Mouse (Mus musculus) forebrain, embryonic 13.5 days (tissue): Measurements from ENCODE around the gene Tmem210. TPM values are rescaled to one million over a fixed set of nuclear protein-coding genes. Genes with fewer than 3 reads are reported as not detected.

Experiments
- ATAC-seq: fragments of 200-750 bp; cut with Nextera tagmentation; 2 replicates; pipeline ENCODE4 v1.8.0; 2017
- H3K27ac ChIP-seq: fragments of 300-500 bp; sonication (generic); 2 replicates; pipeline ENCODE4 v1.5.1; 2015; ENCODE audit warnings: inconsistent platforms, mild to moderate bottlenecking, moderate library complexity
- H3K27me3 ChIP-seq: fragments of 300-500 bp; sonication (generic); 2 replicates; pipeline ENCODE4 v1.6.1; 2015; ENCODE audit warnings: mild to moderate bottlenecking, inconsistent platforms
- H3K36me3 ChIP-seq: fragments of 300-500 bp; sonication (generic); 2 replicates; pipeline ENCODE4 v1.6.1; 2015; ENCODE audit warnings: mild to moderate bottlenecking, inconsistent platforms; ENCODE audit not compliant: poor library complexity, severe bottlenecking
- H3K4me1 ChIP-seq: fragments of 300-500 bp; sonication (generic); 2 replicates; pipeline ENCODE4 v1.6.1; 2015; ENCODE audit warnings: inconsistent platforms
- H3K4me2 ChIP-seq: fragments of 300-500 bp; sonication (generic); 2 replicates; pipeline ENCODE4 v1.6.1; 2015; ENCODE audit warnings: inconsistent platforms, mild to moderate bottlenecking, moderate library complexity
- H3K4me3 ChIP-seq: fragments of 300-500 bp; sonication (generic); 2 replicates; pipeline ENCODE4 v1.5.1; 2015; ENCODE audit warnings: mild to moderate bottlenecking, inconsistent platforms
- H3K9ac ChIP-seq: fragments of 300-500 bp; sonication (generic); 2 replicates; pipeline ENCODE4 v1.6.1; 2015; ENCODE audit warnings: mild to moderate bottlenecking, inconsistent platforms
- H3K9me3 ChIP-seq: fragments of 300-500 bp; sonication (generic); replicated peaks from 2 replicates; pipeline ENCODE4 v1.6.1; 2016; ENCODE audit warnings: inconsistent platforms
- WGBS: fragments of 180-500 bp; shearing (Covaris S2); methylation state at CpG from one replicate; pipeline ENCODE4 v1.1.7; 2015; 5-methylcytosine and 5-hydroxymethylcytosine counted together
- polyA plus RNA-seq: library from polyadenylated mRNA; unstranded; fragments of >200 nt; fragmentation: Nextera tagmentation; extraction: Ambion mirVana; gene quantifications from 2 replicates; pipeline ENCODE4 v1.2.1, GENCODE M21; 2015

The Tmem210 gene
- not detected in 2 replicates for polyA plus RNA-seq

- Histone ChIP-seq H3K4me3 (no peak within 1 kb of the TSS), H3K27me3 (peaks cover 58% of the 10 kb centered on the region), H3K4me1 (peaks cover 26% of the 10 kb centered on the region), H3K9me3 (no peaks in the 10 kb centered on the region), H3K27ac (no peak within 1 kb of the TSS), H3K36me3 (peaks cover 36% of the 10 kb centered on the region), H3K9ac (no peak within 1 kb of the TSS), H3K4me2 (no peak within 1 kb of the TSS)
- WGBS: 85% methylated on average over 6 of the region's 6 CpGs
- no peak for ATAC-seq
Observed at GRCm38 (mm10) chr2:25287927-25288649, at the start of gene Tmem210. Gene Tmem210, plus strand, starts transcription at chr2:25288145.

GRCm38 (mm10) chr2:25239766-25240165 lies 48.2 kb upstream of the Tmem210 start:
- 90% methylated on average over 3 of the region's 3 CpGs for WGBS
- H3K4me2 ChIP-seq: no peak overlapping the region
- ATAC-seq: no peak
- no peaks in the 10 kb centered on the region for H3K36me3 ChIP-seq
- no peak overlapping the region for H3K4me3 ChIP-seq
- no peaks in the 10 kb centered on the region for H3K9me3 ChIP-seq
- H3K27ac ChIP-seq: no peak overlapping the region
- H3K4me1 ChIP-seq: peaks cover 26% of the 10 kb centered on the region
- no peak overlapping the region for H3K9ac ChIP-seq
- H3K27me3 ChIP-seq: peaks cover 20% of the 10 kb centered on the region; the same call in 1 of the 2 replicates

DNA sequence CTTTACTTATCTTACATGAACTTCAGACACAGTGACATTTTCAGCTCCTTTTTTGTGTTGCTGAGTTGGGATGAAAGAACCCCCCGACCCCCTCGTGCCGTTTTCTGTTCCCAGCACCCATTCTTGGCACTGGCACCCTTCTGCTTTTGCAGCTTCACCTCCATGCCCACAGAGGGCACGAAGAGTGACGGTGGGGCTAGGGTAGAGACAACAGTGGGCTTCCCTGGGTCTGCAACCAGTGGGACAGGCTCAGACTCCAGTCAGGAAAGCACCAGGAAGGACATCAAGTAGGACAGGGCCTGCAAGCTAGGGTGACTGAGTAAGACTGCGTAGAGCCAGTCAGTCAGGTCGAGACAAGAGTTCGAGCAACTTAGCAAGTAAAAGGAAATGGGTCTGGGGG lies 47.6 kb upstream of the Tmem210 start:
- Histone ChIP-seq H3K9me3 (no peaks in the 10 kb centered on the region), H3K27ac (no peak overlapping the region), H3K9ac (peak overlapping the region; percentile 45; the same call in 1 of the 2 replicates), H3K4me3 (peak overlapping the region; percentile 66; the same call in 1 of the 2 replicates), H3K27me3 (peaks cover 20% of the 10 kb centered on the region; the same call in 1 of the 2 replicates), H3K4me1 (peaks cover 26% of the 10 kb centered on the region), H3K36me3 (peaks cover 5% of the 10 kb centered on the region; the same call in 1 of the 2 replicates), H3K4me2 (peak overlapping the region; percentile 92)
- no peak; the same call in 1 of the 2 replicates for ATAC-seq
- WGBS: 47% methylated on average over 8 of the region's 8 CpGs

DNA sequence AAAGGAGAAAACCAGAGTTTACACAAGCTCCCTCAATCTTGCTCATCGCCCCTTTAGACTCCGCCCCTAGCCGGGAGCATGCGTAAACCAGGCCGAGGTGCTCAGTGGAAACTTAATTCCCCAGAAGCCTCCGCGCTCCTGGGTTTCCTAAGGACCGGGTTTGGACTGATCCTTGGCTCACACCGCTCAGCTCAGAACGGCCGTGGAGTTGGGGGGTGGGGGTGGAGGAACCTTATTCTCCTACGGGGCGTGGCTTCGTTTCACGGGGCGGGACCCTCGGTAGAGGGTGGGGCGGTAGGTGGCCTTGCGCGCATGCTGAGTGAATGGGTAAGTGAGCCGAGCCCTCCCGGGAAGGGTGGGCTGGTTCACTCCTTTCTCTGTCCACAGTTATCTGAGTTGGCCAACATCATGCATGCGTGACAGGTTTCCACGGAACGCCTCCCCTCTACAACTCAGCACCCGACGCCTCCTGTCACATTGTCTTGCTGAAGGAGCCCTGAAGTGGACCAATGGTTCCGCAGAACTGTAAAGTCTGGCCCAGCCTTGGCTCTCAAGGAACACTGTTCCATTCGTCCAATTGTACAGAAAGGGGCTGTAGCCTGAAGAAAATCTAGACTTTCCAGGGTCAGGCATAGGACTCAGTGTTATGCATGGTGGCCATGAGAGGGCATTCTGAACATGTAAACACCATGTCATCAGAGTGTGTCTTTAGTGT lies 47.1 kb upstream of the Tmem210 start:
- peak overlapping the region; percentile 66 for H3K4me3 ChIP-seq
- H3K4me2 ChIP-seq: peak overlapping the region; percentile 92
- peak overlapping the region; percentile 27; the same call in 1 of the 2 replicates for H3K27ac ChIP-seq
- 1% methylated on average over 29 of the region's 29 CpGs for WGBS
- ATAC-seq: peak; percentile 84
- H3K36me3 ChIP-seq: peaks cover 11% of the 10 kb centered on the region
- H3K4me1 ChIP-seq: peaks cover 26% of the 10 kb centered on the region
- peak overlapping the region; percentile 45 for H3K9ac ChIP-seq
- H3K9me3 ChIP-seq: no peaks in the 10 kb centered on the region
- peaks cover 20% of the 10 kb centered on the region; the same call in 1 of the 2 replicates for H3K27me3 ChIP-seq

GRCm38 (mm10) chr2:25241438-25241775 lies 46.5 kb upstream of the Tmem210 start:
- peak overlapping the region; percentile 66 for H3K4me3 ChIP-seq
- peak overlapping the region; percentile 92 for H3K4me2 ChIP-seq
- no peaks in the 10 kb centered on the region for H3K9me3 ChIP-seq
- peak overlapping the region; percentile 89 for H3K9ac ChIP-seq
- peaks cover 26% of the 10 kb centered on the region for H3K4me1 ChIP-seq
- H3K27me3 ChIP-seq: peaks cover 17% of the 10 kb centered on the region; the same call in 1 of the 2 replicates
- peaks cover 16% of the 10 kb centered on the region for H3K36me3 ChIP-seq
- ATAC-seq: peak; percentile 23; the same call in 1 of the 2 replicates
- H3K27ac ChIP-seq: 0 out of 2 replicates have a peak overlapping the region, but pooled peaks have one; percentile 27
- 20% methylated on average over 6 of the region's 6 CpGs for WGBS

DNA sequence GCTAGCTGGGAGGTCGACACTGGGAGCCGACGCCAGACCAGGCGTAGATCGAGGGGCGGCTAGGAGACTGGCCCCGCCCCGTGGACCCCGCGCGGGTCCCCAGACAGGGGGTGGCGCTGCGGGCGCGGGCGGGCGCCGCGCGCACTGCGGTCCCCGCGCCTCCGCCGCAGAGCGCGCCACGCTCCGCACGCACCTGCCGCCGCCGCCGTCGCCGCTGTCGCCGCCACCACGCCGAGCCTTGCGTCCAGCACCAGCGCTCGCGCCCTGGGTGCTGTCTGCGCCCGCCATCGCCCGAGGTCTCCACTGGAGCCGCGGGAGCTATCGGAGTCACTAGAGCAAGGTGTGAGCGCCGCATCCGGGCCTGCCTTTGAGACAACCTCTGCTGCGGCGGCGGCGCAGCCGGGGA lies 45.8 kb upstream of the Tmem210 start, which contains the start of the genes Rnf208 and Cysrt1:
TSS of gene Rnf208 (plus strand) at position 155 of the 406 bp plus-strand sequence.
TSS of gene Cysrt1 (minus strand) at position 352 of the 406 bp plus-strand sequence.
- Histone ChIP-seq H3K4me2 (peak within 1 kb of the TSS; percentile 92), H3K27ac (peak within 1 kb of the TSS; percentile 35), H3K36me3 (peaks cover 23% of the 10 kb centered on the region), H3K9me3 (no peaks in the 10 kb centered on the region), H3K9ac (peak within 1 kb of the TSS; percentile 89), H3K27me3 (peaks cover 13% of the 10 kb centered on the region; the same call in 1 of the 2 replicates), H3K4me1 (peaks cover 26% of the 10 kb centered on the region), H3K4me3 (peak within 1 kb of the TSS; percentile 66)
- peak; percentile 57; the same call in 1 of the 2 replicates for ATAC-seq
- 0% methylated on average over 44 of the region's 59 CpGs for WGBS

- peak overlapping the region; percentile 92 for H3K4me2 ChIP-seq
- H3K4me3 ChIP-seq: peak overlapping the region; percentile 66
- H3K9me3 ChIP-seq: no peaks in the 10 kb centered on the region
- H3K36me3 ChIP-seq: peaks cover 36% of the 10 kb centered on the region
- peaks cover 10% of the 10 kb centered on the region; the same call in 1 of the 2 replicates for H3K27me3 ChIP-seq
- H3K4me1 ChIP-seq: peaks cover 26% of the 10 kb centered on the region
- WGBS: 86% methylated on average over 8 of the region's 8 CpGs
- no peak for ATAC-seq
- peak overlapping the region; percentile 89; the same call in 1 of the 2 replicates for H3K9ac ChIP-seq
- no peak overlapping the region for H3K27ac ChIP-seq
Observed at GRCm38 (mm10) chr2:25243342-25243741, 44.6 kb upstream of the Tmem210 start.

GRCm38 (mm10) chr2:25244144-25244543 lies 43.8 kb upstream of the Tmem210 start:
- Histone ChIP-seq H3K9ac (no peak overlapping the region), H3K27me3 (peaks cover 6% of the 10 kb centered on the region; the same call in 1 of the 2 replicates), H3K4me1 (peaks cover 26% of the 10 kb centered on the region), H3K36me3 (peaks cover 44% of the 10 kb centered on the region), H3K4me2 (no peak overlapping the region), H3K9me3 (no peaks in the 10 kb centered on the region), H3K4me3 (no peak overlapping the region), H3K27ac (no peak overlapping the region)
- WGBS: 91% methylated on average over 4 of the region's 4 CpGs
- ATAC-seq: no peak

- H3K9me3 ChIP-seq: no peaks in the 10 kb centered on the region
- H3K4me3 ChIP-seq: no peak within 1 kb of the TSS
- H3K27ac ChIP-seq: no peak within 1 kb of the TSS
- peaks cover 66% of the 10 kb centered on the region for H3K36me3 ChIP-seq
- H3K27me3 ChIP-seq: peaks cover 3% of the 10 kb centered on the region; the same call in 1 of the 2 replicates
- no peak within 1 kb of the TSS for H3K4me2 ChIP-seq
- peaks cover 14% of the 10 kb centered on the region for H3K4me1 ChIP-seq
- no peak within 1 kb of the TSS for H3K9ac ChIP-seq
- WGBS: 93% methylated on average over 10 of the region's 10 CpGs
- no peak for ATAC-seq
Observed at GRCm38 (mm10) chr2:25246183-25247072, 41.5 kb upstream of the Tmem210 start, which contains the start of gene AL732309.1. Gene AL732309.1, minus strand, starts transcription at chr2:25246863.

GRCm38 (mm10) chr2:25252331-25252730 lies 35.6 kb upstream of the Tmem210 start:
- H3K27ac ChIP-seq: no peak overlapping the region
- H3K4me3 ChIP-seq: no peak overlapping the region
- H3K4me2 ChIP-seq: no peak overlapping the region
- H3K9me3 ChIP-seq: no peaks in the 10 kb centered on the region
- peaks cover 54% of the 10 kb centered on the region for H3K36me3 ChIP-seq
- ATAC-seq: no peak
- WGBS: 88% methylated on average over 1 of the region's 1 CpGs
- H3K27me3 ChIP-seq: no peaks in the 10 kb centered on the region
- no peak overlapping the region for H3K9ac ChIP-seq
- peaks cover 22% of the 10 kb centered on the region for H3K4me1 ChIP-seq

GRCm38 (mm10) chr2:25255284-25255779 lies 32.6 kb upstream of the Tmem210 start, which contains the start of gene Tmem203:
Gene Tmem203, plus strand, starts transcription at chr2:25255439.
- no peaks in the 10 kb centered on the region for H3K9me3 ChIP-seq
- peak within 1 kb of the TSS; percentile 98 for H3K4me3 ChIP-seq
- H3K27me3 ChIP-seq: no peaks in the 10 kb centered on the region
- H3K4me1 ChIP-seq: peaks cover 26% of the 10 kb centered on the region
- peaks cover 24% of the 10 kb centered on the region for H3K36me3 ChIP-seq
- peak within 1 kb of the TSS; percentile 91 for H3K9ac ChIP-seq
- ATAC-seq: peak; percentile 92
- peak within 1 kb of the TSS; percentile 83 for H3K4me2 ChIP-seq
- WGBS: under 1% methylated on average over 39 of the region's 39 CpGs
- H3K27ac ChIP-seq: peak within 1 kb of the TSS; percentile 80
